Mouse (Mus musculus): ENCODE results near the gene Csn3. TPM values are rescaled to one million over a fixed set of nuclear protein-coding genes. Genes with fewer than 3 reads are reported as not detected.

The Csn3 gene
- polyA plus RNA-seq, 1 experiment from 2014 or later, result 0.16 TPM

Other genes with a start within 250 kb of the Csn3 start
- not detected in 2 replicates for gene Csn2, start 225.9 kb upstream of the Csn3 start, polyA plus RNA-seq (2014; fragmentation: Nextera tagmentation; extraction: Ambion mirVana)
- not detected in 2 replicates for gene Csn1s2a, start 151.0 kb upstream of the Csn3 start, polyA plus RNA-seq (2014; fragmentation: Nextera tagmentation; extraction: Ambion mirVana)
- gene Csn1s2b, start 117.5 kb upstream of the Csn3 start, polyA plus RNA-seq (2014; fragmentation: Nextera tagmentation; extraction: Ambion mirVana), result not detected in 2 replicates
- gene Prr27, start 99.9 kb upstream of the Csn3 start, polyA plus RNA-seq (2014; fragmentation: Nextera tagmentation; extraction: Ambion mirVana), result not detected in 2 replicates
- not detected in 2 replicates for gene Odam, start 40.5 kb upstream of the Csn3 start, polyA plus RNA-seq (2014; fragmentation: Nextera tagmentation; extraction: Ambion mirVana)
- gene 2310003L06Rik, start 43.9 kb downstream of the Csn3 start, polyA plus RNA-seq (2014; fragmentation: Nextera tagmentation; extraction: Ambion mirVana), result not detected in 2 replicates
- not detected in 2 replicates for gene Gm28434, start 43.9 kb downstream of the Csn3 start, polyA plus RNA-seq (2014; fragmentation: Nextera tagmentation; extraction: Ambion mirVana)
- gene Cabs1, start 53.9 kb downstream of the Csn3 start, polyA plus RNA-seq (2014; fragmentation: Nextera tagmentation; extraction: Ambion mirVana), result not detected in 2 replicates
- not detected in 2 replicates for gene Smr3a, start 77.0 kb downstream of the Csn3 start, polyA plus RNA-seq (2014; fragmentation: Nextera tagmentation; extraction: Ambion mirVana)
- gene Smr2, start 161.0 kb downstream of the Csn3 start, polyA plus RNA-seq (2014; fragmentation: Nextera tagmentation; extraction: Ambion mirVana), result not detected in 2 replicates
- gene Gm11116, start 186.0 kb downstream of the Csn3 start, polyA plus RNA-seq (2014; fragmentation: Nextera tagmentation; extraction: Ambion mirVana), result not detected in 2 replicates
- gene Gm11115, start 228.5 kb downstream of the Csn3 start, polyA plus RNA-seq (2014; fragmentation: Nextera tagmentation; extraction: Ambion mirVana), result not detected in 2 replicates